Comparison of ENCODE assay signal across 9 mouse cellular contexts in genomic region chrX:56537162-56537561, GRCm38 (mm10). TPM values are rescaled to one million over a fixed set of nuclear protein-coding genes. Genes with fewer than 3 reads are reported as not detected.
DNase-seq lines count a peak whose midpoint lies in the region; ATAC-seq and TF ChIP-seq lines count a peak whose summit lies in the region.
"Had no signal": no experiment of that assay in that cellular context is flagged by ENCODE, and none has a peak within 500 bp of the region (broad histone marks: within the 10 kb centered on the region; RNA-seq: fewer than 3 reads in every experiment).

No protein-coding gene starts in this region.

- H3K9ac ChIP-seq in heart, adult 2 months (ENCODE audit: low read depth, low read length): no peak overlapping the region
- H3K9ac ChIP-seq in embryonic facial prominence, embryonic 11.5 days (replicated peaks; ENCODE audit: low read length): no peak overlapping the region

- DNase-seq in heart, adult 2 months: no peak
- DNase-seq in heart, adult 9 months (ENCODE audit: low spot score in 2 of 2): no peak
- DNase-seq in testis, postnatal 14 days (ENCODE audit: low spot score): no peak
- DNase-seq in embryonic facial prominence, embryonic 11.5 days (ENCODE audit: low spot score): peak; percentile 36
- DNase-seq in limb, embryonic 10.5 days (ENCODE audit: low spot score): peak; percentile 51
- peak; percentile 5 for DNase-seq in telencephalon, adult 2 months (ENCODE audit: low read depth, low spot score)
- no peak for DNase-seq in adrenal gland, adult 2 months

- no peaks in the 10 kb centered on the region for H3K79me2 ChIP-seq in heart, adult 2 months (replicated peaks; ENCODE audit: control insufficient read depth, insufficient read depth, low read length)

- TF ChIP-seq EP300 in heart, adult 2 months (IDR thresholded peaks at IDR 0.05; ENCODE audit: insufficient read depth, low read depth, low read length): no peak

- no peak overlapping the region for H3K4me3 ChIP-seq in heart, adult 2 months
- no peak overlapping the region for H3K4me3 ChIP-seq in testis, adult 2 months (ENCODE audit: control insufficient read depth, low read depth, low read length)
- no peak overlapping the region for H3K4me3 ChIP-seq in embryonic facial prominence, embryonic 11.5 days (ENCODE audit: low read depth, low read length)
- no peak overlapping the region for H3K4me3 ChIP-seq in limb, embryonic 10.5 days

- TF ChIP-seq CTCF in heart, adult 2 months (IDR thresholded peaks at IDR 0.05): peak; percentile 37
- TF ChIP-seq CTCF in testis, adult 2 months (IDR thresholded peaks at IDR 0.05; ENCODE audit: control insufficient read depth, insufficient read depth, insufficient replicate concordance, low read depth, low read length): peak; percentile 15; the same call in 1 of the 2 replicates

- intact Hi-C loops in heart, adult 2 months (cut with DNase I): no loop called here

- H3K9me3 ChIP-seq in embryonic facial prominence, embryonic 11.5 days (replicated peaks; ENCODE audit: control insufficient read depth, low read length): no peaks in the 10 kb centered on the region
- H3K9me3 ChIP-seq in limb, embryonic 10.5 days (replicated peaks): no peaks in the 10 kb centered on the region

- H3K27ac ChIP-seq in heart, adult 2 months: no peak overlapping the region
- no peak overlapping the region for H3K27ac ChIP-seq in testis, adult 2 months (ENCODE audit: control insufficient read depth, insufficient read depth, low read depth, low read length)
- H3K27ac ChIP-seq in embryonic facial prominence, embryonic 11.5 days (replicated peaks; ENCODE audit: low read depth, low read length): no peak overlapping the region
- no peak overlapping the region for H3K27ac ChIP-seq in limb, embryonic 10.5 days

- no peak for ATAC-seq in embryonic facial prominence, embryonic 11.5 days (replicated peaks; ENCODE audit: insufficient number of reproducible peaks, low FRiP score, low TSS enrichment, low read depth)

- H3K27me3 ChIP-seq in heart, adult 2 months (ENCODE audit: control insufficient read depth, insufficient read depth, low read length): no peaks in the 10 kb centered on the region
- H3K27me3 ChIP-seq in testis, adult 2 months (ENCODE audit: control insufficient read depth, insufficient read depth, low read length): no peaks in the 10 kb centered on the region
- no peaks in the 10 kb centered on the region for H3K27me3 ChIP-seq in embryonic facial prominence, embryonic 11.5 days (ENCODE audit: control insufficient read depth, insufficient read depth, low read length)
- no peaks in the 10 kb centered on the region for H3K27me3 ChIP-seq in limb, embryonic 10.5 days (ENCODE audit: low read depth, poor library complexity, severe bottlenecking)

- 51% methylated on average over 4 of the region's 4 CpGs for WGBS in heart, adult 2 months
- WGBS in embryonic facial prominence, embryonic 11.5 days: 52% methylated on average over 4 of the region's 4 CpGs
- WGBS in limb, embryonic 10.5 days: 53% methylated on average over 4 of the region's 4 CpGs

- H3K36me3 ChIP-seq in heart, adult 2 months (ENCODE audit: control insufficient read depth, insufficient read depth, low read length): no peaks in the 10 kb centered on the region
- no peaks in the 10 kb centered on the region for H3K36me3 ChIP-seq in testis, adult 2 months (ENCODE audit: control insufficient read depth, insufficient read depth, low read length)
- H3K36me3 ChIP-seq in embryonic facial prominence, embryonic 11.5 days (replicated peaks; ENCODE audit: control insufficient read depth, insufficient read depth, low read depth, low read length): no peaks in the 10 kb centered on the region
- no peaks in the 10 kb centered on the region for H3K36me3 ChIP-seq in limb, embryonic 10.5 days

- H3K4me2 ChIP-seq in embryonic facial prominence, embryonic 11.5 days (ENCODE audit: low read depth, low read length): no peak overlapping the region

- no peaks in the 10 kb centered on the region for H3K4me1 ChIP-seq in heart, adult 2 months (ENCODE audit: control insufficient read depth, insufficient read depth, low read length)
- no peaks in the 10 kb centered on the region for H3K4me1 ChIP-seq in testis, adult 2 months (ENCODE audit: control insufficient read depth, insufficient read depth, low read length)
- no peaks in the 10 kb centered on the region for H3K4me1 ChIP-seq in embryonic facial prominence, embryonic 11.5 days (ENCODE audit: control insufficient read depth, insufficient read depth, low read length)
- H3K4me1 ChIP-seq in limb, embryonic 10.5 days: no peaks in the 10 kb centered on the region

- no peak for TF ChIP-seq POLR2A in heart, adult 2 months (IDR thresholded peaks at IDR 0.05; ENCODE audit: insufficient read depth, low read depth, low read length)
- TF ChIP-seq POLR2A in testis, adult 2 months (IDR thresholded peaks at IDR 0.05; ENCODE audit: control insufficient read depth, low read depth, low read length): no peak

RNA-seq across cellular contexts. Expression of gene Gm648, which starts 12.2 kb away (rescaled TPM):
- not detected for total RNA-seq in heart, adult 2 months (2021)
- polyA plus RNA-seq in heart, adult 2 months (2012; rRNA removed): not detected in 2 replicates
- 3.0 and 4.6 TPM in 2 replicates for polyA plus RNA-seq in testis, adult 2 months (2012; rRNA removed)
- polyA plus RNA-seq in embryonic facial prominence, embryonic 11.5 days (2014; fragmentation: Nextera tagmentation; extraction: Ambion mirVana): not detected in 2 replicates
- polyA plus RNA-seq in limb, embryonic 10.5 days (2016; fragmentation: Nextera tagmentation; extraction: Ambion mirVana): 0.14 TPM in 1 of 2 replicates, not detected in the other
- not detected for total RNA-seq in adrenal gland, adult 2 months (2021)
- polyA plus RNA-seq in adrenal gland, adult 2 months (2012; rRNA removed): not detected in 2 replicates
- total RNA-seq: layer of hippocampus, adult 18-20 months had no signal

RNA-seq across cellular contexts. Expression of gene Gm10477, which starts 12.6 kb away (rescaled TPM):
- not detected for total RNA-seq in heart, adult 2 months (2021)
- polyA plus RNA-seq in heart, adult 2 months (2012; rRNA removed): not detected in 2 replicates
- not detected in 2 replicates for polyA plus RNA-seq in testis, adult 2 months (2012; rRNA removed)
- not detected in 2 replicates for polyA plus RNA-seq in embryonic facial prominence, embryonic 11.5 days (2014; fragmentation: Nextera tagmentation; extraction: Ambion mirVana)
- polyA plus RNA-seq in limb, embryonic 10.5 days (2016; fragmentation: Nextera tagmentation; extraction: Ambion mirVana): not detected in 2 replicates
- total RNA-seq in adrenal gland, adult 2 months (2021): not detected
- polyA plus RNA-seq in adrenal gland, adult 2 months (2012; rRNA removed): not detected in 2 replicates
- total RNA-seq: layer of hippocampus, adult 18-20 months had no signal

Comparison
In these comparisons a context has a peak if more than half of its experiments do, and no peak if none do; other contexts are left out.
1. DNase-seq: peak in embryonic facial prominence, embryonic 11.5 days (single experiment), limb, embryonic 10.5 days (single experiment) and telencephalon, adult 2 months (single experiment); none in heart, adult 2 months (0 of 2), heart, adult 9 months (0 of 2), testis, postnatal 14 days (single experiment) and adrenal gland, adult 2 months (single experiment).